Mouse (Mus musculus): ENCODE data around the gene Snx30.
"Not testable (repeated sequence)": the region's sequence is repeated elsewhere in the genome, so short reads cannot be mapped to it uniquely, and the experiment has no call there.

Snx30 gene

DNA sequence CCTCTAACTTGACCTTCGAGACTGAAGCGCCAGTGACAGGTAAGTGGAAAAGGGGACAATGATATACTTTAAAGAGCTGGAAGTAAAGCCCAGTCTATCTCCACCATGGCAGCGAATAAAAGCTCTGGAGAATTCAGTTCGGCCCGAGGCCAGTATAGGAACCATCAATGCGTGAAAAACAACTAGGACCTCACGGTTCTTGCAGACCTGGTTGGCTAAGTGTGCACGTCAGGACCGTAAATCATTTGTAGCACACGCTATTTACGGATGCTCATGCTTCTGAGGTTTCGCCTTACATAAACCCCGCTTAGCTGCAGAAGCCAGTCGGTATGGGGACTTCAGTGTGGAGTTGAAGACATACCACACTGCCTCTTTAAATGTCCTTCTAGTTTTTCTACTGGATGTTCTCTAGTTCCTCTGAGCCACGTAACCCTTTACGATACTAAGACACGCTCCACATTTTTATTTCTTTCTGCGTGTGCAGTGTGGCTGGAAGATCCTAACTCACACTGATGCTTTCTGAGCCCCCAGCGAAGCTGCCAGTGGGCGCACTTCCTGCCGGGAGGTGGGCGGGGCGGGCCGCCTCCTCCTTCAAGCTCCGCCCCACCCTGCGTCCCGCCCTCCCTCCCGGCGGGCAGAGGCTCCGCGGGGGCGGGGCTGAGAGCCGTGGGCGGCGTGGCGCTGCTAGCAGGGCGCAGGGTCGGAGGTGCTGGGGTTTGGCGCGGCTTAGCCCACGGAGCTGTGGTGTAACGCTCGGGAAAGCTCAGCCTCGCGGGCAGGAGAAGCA is at the start of gene Snx30:
Snx30 (plus strand) TSS at position 660 of the 787 bp plus-strand sequence.
- DNase-seq (ENCODE audit: low read depth in 2 of 2, low spot score in 2 of 2): peak; percentile 83 to 85

DNA sequence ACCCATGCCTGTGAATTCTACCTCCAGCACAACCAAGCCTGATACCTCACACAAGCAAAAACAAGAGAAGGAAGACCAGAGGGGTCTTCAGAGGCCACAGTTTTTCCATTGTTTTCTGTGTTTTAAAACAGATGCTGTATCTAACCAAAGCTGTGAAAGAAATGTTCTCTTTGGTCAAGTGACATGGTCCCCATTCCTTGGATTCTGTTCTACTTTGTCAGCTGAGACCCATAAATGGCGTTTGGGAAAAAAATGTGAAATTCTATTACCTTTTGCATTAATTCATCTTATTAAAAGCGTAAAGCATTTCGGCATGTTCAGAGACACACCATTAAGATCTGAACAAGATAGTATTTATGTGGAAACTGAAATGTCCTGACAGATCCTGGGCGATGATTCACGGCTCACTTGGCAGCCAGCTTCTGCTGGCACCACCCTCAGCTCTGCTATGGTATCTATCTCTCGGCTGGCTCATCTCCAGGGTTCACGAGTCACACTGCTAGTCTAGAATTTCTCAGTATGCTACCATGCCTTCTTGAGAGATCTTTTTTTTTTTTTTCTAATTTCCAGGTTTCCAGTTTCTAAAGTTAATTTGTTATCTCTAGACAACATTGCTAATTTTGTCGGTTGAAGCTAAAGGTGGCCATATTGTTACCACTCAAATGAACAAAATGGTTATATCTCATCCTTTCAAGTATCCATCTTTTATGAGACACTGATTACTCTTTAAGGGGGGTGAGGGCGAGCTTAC is 49.1 kb upstream of the Snx30 start:
- no peak for DNase-seq (ENCODE audit: low read depth in 2 of 2, low spot score in 2 of 2)

DNA sequence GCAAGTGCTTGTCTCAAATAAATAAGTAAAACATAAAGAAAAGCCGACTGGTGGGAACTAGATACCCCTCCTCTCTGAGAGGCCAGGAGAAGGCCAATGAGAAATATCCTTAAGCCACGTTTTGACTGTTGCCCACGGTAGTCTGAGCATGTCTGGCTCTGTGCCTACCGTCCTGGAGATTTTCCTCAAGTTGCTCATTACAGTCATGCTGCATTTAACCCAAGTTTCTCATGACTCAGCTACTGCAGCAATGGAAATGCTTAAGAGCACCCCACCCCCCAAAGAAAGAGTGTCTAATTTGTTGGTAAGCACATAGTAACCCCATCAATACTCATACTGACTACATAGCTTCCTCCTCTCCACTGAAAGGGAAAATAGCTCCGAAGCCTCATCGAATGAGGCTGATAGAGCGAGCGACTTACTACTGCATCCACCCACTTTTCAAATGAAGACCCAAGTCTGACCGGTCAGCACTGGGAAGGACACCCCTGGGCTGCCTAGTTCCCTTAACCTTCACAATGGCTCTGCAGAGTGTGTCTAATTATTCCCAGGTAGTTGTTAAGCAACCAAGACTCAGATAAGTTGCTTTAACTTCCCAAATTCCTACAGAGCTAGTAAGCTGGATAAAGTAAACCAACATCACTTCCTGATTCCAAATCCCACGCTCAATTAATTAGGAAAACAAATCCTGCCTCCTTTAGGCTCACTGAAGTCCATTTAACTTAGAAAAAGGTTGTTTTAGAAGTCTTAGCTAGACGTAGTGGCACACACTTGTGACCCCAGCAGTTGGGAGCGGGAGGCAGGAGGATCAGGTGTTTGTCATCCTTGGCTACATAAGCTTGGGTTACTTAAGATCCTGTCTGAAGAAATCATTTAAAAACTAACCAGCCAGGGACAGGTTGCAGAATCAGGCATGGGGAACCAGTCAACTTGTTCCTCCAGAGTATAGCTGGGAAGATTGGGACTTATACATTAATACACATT is 47.9 kb upstream of the Snx30 start:
- DNase-seq (ENCODE audit: low read depth in 2 of 2, low spot score in 2 of 2): no peak

DNA sequence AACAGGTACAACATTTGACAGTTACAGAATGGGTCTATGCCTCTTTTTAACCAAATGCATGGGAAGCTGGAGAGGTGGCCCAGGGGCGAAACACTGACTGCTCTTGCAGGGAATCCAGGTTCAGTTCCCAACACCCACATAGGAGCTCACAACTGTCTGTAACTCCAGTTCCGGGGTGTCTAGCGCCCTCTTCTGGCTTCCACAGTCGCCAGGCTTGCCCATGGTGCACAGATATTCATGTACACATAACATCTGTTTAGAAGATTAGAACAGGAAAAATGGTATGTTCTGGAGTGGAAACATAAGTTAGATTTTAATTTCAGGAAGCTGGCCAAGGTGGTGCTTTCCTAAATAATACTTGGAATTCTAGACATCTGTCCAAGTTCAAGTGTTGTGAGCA is 45.6 kb upstream of the Snx30 start:
- DNase-seq (ENCODE audit: low read depth in 2 of 2, low spot score in 2 of 2): no peak

DNA sequence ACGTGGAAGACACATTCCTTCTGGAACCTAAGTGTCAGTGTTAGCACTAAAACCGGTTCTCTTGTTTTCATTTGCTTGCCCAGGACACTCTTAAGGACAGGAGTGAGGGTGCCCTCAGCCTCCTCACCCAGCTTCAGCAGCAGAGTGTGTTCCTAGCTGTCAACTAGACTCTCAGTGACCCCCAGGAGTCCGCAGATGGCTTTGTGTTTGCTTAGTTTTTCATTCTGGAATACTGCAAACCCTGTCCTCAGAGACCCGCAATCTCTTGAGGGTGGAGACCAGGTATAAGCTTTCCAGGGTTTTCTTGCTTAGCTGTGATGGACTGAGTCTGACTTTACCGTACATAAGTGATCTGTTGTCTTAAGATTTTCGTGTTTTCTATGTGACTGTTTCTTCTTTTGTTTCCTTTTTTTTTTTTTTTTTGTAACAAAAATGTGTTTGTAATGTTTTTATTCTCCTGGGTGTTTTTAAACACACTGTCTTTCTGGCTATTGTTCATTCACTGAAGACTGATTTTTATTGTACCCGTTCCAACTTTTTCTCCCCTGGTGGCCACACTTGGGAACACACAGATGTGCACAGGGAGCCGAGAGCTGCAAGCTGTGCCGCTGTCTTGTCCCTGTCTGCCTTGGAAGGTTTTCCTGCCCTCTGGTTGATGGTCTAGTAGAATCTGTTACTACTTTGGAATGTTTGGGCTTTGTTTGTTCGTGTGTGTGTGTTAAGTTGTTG is 44.8 kb upstream of the Snx30 start:
- no peak for DNase-seq (ENCODE audit: low read depth in 2 of 2, low spot score in 2 of 2)

DNA sequence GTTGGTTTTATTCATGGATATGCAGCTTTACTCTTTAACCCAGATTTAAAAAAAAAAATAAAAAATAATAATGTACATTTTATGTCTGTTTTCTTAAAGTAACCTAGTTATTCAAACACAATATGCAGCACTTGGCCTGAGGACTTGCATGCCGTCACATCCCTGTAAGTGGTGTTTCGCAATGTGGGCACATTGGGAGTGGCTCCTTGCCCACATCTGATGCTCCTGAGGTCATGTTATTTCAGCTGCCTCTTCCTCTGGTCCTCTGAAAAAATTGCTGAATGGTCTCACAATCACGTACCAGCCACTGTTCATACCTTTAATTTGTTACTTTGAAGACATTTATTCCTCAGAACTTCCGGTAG is 44.3 kb upstream of the Snx30 start:
- DNase-seq (ENCODE audit: low read depth in 2 of 2, low spot score in 2 of 2): no peak

DNA sequence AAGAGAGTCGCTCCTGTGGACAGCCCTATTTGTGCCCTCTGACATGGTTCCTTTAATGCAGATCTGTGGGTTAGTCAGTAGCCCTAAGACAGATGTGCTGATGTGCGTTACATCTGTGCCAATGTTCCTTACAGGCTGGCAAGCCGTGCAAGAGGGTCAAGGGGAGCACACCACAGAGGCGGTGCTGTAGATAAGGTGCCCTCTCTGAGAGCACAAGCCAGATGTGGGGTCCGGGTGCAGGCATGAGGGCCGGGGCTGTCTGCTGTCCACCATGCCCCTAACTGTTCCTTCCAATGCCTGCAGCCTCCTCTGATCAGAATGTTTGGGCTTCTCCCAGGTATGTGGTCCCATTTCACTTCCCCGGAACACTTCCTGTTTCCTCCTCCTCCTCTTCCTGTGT is 40.7 kb upstream of the Snx30 start:
- DNase-seq (ENCODE audit: low read depth in 2 of 2, low spot score in 2 of 2): no peak

DNA sequence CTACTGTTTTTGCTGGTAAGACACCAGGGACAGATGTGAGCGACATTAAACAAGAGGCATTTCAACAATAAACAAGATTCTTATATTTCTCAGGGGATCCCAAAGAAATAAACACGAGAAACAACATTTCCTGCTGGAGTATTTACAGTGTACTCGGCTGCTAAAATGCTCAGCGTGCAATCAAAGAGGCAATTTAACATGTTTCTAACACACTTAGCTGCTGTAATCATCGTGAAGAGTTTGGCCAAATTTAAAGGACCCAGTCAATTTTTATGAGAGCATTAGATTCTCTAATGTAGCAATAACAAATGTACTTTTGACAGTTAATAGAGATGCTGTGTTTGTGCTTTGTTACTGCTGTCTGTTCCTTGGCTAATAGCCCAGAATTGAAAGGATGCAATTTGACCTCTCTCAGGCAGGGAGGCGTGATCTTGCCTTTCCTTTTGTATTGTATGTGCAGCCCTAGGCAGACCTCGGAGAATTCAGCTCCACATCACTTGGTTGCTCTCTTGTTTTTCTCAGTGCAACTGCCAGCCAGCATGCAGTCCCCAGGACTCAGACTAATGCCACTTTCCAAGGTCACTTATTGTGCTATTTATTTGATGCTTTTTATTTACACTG is 40.1 kb upstream of the Snx30 start:
- no peak for DNase-seq (ENCODE audit: low read depth in 2 of 2, low spot score in 2 of 2)

DNA sequence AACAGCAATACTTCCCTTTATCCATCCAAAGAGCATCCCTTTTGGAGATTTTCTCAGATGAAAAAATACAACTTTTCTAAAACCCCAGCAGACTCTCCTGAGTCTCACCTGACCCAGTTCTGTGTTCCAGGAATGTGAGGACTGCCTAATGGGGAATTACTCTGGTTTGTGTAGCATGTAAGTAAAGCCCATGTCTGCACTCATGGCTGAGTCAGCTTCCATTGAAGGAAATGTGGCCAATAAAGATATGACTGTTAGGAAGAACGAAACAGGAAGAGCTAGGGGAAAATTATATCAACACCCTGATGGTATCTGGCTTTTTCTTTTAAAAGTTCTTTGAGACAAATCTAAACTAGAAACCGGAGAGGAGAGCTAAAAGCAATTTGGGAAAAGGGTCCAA is 37.9 kb upstream of the Snx30 start:
- DNase-seq (ENCODE audit: low read depth in 2 of 2, low spot score in 2 of 2): no peak

DNA sequence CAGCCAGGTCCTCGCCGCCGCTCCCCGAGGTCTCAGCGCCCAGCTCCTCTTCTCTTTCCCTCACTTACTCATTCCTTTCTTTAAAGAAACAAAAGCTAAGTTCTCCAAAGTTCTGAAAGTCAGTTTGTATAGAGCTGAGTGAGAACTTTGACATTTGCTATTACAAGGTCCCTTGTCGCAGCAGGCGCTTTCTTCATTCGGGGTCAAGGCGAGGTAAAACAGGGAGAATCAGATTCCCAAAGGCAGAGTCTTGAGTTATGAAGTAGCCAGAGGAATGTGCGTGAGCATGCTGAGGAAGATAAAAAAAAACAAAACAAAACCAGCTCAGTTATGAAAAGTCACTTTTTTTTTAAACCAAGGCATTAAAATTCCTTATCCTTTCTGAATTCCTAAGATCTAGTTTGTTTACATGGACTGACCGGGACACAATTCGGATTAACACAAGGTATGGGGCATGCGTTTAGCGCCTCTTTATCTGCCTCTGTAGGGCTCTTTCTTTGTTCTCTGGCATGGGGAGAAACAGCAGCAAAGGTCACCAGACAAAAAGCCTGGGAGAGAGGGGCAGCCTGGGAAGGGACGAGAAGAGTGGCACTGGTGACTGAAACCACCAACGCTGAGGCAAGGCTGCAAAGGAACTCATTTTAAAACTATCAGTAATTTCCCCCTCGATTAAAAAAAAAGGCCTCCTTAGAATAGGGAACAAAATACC is 33.3 kb upstream of the Snx30 start:
- DNase-seq (ENCODE audit: low read depth in 2 of 2, low spot score in 2 of 2): no peak

DNA sequence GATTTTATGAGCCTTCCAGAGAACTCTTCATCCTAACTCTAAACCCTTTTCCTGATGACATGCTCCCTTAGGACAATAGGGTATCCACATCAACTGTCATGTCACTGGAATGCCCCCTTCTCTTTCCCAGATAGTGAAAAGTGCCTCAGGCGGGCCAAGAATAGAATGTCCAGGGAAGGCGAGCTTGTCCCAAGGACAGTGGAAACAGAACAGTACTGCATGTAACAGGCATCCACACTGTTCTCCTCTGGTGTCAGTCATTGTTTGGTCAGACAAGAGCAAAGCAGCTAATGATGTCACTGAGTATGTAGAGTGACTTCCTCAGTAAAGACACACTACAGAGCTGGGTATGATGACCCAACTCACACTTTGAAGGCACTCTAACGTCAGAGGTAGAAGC is 27.8 kb upstream of the Snx30 start:
- no peak for DNase-seq (ENCODE audit: low read depth in 2 of 2, low spot score in 2 of 2)

DNA sequence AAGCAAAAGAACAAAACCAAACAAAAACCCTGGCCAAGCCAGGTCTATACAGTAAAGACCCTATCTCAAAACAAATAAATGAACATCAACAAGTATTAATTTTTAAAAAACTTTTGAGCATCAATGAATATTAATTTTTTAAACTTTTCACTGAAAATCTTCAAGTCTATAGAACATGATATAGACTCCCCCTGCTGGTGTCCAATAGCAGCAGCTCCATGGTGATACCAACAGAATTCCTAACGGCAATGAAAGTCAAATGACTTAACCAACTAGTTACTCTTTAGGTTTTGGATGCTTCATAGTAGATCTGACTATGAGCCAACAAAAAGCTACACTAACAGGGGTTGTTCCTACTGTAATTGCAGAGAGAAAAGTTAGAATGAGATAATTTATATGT is 25.1 kb upstream of the Snx30 start:
- DNase-seq (ENCODE audit: low read depth in 2 of 2, low spot score in 2 of 2): no peak

DNA sequence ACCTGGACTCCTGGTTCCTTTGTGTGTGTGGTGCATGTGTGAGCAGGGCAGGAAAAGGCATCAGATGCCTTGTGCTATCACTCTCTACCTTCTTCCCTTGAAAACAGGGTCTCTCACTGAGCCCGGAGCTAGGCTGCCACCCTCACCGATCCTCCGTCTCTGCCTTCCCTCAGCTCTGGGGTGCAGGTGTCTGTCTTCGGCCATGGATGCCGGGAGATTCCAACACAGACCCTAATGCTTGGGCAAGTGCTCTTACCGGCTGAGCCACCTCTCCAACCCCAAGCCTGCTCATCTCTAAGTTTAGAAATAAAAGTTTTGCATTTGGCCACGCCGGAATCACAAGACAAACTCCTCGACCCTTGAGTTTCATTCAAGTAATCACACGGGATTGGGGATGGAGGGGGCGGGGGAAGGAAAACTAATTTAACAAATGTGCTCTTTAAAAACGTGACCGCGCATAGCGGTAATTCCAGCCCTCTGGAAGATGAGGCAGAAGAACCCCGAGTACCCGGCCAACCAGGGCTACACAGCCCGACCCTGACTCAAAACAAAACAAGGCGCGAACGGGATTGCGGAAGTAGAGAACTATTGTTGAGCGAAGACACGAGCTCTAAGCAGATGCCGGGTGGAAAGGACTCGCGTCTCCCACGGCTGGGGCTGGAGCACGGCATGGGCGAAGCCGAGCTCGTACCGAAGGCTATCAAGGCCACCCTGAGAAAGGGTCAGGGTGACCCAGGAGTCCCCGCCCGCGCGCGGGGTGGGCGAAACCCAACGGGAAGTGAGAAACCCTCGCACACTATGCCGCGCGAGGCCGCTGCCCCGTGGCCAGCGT is 22.6 kb upstream of the Snx30 start:
- peak in 1 of 2 experiments; percentile 34 for DNase-seq (ENCODE audit: low read depth in 2 of 2, low spot score in 2 of 2)

DNA sequence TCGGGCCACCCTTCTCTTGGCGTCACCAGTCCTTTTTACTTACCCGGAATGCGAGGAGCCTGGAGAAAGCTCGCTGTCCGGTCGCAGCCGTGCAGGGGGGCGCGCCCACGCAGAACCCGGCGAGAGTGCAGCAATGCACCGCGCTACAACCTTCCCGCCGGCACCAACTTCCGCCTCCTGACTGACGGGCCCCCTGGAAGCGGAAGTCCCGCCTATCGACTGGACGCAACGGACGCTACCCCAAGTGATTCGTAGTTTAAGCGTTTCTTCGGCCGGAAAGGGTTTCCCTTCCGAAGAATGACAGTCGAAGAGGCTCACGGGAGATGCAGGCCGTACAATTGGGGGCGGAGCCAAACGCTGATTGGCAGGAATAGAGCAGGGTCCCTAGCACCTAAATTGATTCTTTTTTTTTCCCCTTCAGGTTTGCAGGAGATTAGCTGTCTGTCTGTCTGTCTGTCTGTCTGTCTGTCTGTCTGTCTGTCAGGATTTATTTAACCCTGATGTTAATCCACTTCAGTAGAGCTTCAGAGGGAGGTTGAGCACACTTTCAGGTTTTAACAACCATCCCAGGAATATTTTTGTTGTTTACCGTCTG is 21.9 kb upstream of the Snx30 start:
- DNase-seq (ENCODE audit: low read depth in 2 of 2, low spot score in 2 of 2): peak; percentile 92 to 95

DNA sequence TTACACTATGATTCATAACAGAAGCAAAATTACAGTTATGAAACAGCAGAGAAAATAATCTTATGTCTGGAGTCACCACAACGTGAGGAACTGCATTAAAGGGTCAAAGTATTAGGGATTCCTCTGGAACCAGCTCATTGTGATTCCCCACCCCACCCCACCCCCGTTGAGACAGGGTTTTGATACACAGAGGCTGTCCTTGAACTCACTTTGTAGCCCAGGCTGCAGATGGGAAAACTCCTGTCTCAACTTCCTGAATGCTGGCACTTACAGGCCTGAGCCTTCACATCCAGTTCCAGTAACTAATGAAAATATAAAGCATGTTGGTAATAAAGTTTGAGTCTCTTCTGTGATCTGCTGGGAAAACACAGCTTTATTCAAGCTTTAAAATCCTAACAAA is 20.2 kb upstream of the Snx30 start:
- no peak for DNase-seq (ENCODE audit: low read depth in 2 of 2, low spot score in 2 of 2)

DNA sequence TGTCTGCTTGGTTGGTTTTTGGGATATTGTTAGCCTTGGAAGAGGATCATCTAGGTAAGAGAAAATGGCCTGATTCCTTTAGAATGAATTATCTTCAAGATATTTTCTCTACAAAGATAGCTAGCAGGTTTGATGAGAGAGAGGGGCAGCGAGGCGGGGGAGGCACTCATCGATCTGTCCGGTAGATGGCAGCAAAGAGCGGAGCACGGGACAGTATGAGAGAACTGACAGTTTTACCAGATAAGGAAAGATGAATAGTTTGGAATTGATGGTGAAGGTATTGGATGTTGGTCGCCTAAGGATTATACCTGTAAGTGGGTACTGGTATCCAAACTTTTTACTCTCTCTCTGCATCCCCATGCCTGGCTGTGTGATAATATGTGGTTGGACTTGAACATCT is 19.0 kb upstream of the Snx30 start:
- peak; percentile 74 to 81 for DNase-seq (ENCODE audit: low read depth in 2 of 2, low spot score in 2 of 2)

DNA sequence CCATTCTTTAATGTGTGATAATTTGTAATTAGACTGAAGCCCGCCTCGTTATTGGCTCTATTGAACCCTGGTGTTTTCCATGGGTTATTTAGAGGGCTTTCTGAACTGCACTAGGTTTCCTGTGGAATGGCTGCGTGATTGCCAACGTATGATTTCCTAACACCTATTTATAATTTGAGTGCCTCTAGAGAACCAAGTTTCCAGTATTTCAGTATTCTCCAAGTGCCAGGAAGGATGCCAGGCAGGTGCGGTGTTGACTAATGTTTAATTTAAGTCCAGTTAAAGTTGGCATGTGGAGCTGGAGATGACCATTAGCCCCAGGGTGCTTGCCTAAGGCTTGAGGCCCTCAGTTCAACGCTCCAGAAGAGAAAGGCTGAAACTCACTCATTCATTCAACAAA is 18.5 kb upstream of the Snx30 start:
- no peak for DNase-seq (ENCODE audit: low read depth in 2 of 2, low spot score in 2 of 2)

DNA sequence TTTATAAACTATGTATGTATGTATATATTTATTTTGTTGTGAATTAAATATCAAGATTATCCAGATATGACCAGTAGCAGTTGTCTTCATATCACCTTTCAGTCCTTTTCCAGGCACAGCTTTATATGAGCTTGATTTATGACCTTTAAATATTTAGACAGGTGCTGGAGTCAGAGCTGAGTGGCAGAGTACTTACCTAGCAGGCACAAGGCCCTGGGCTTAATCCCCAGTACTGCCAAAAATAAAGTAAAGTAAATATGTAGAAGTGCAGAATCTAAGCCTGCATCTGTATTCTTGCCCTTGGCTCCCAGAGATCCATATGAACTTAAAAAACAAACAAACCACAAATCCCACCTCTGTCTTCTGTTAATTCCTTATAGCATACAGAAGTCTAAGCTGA is 16.6 kb upstream of the Snx30 start:
- no peak for DNase-seq (ENCODE audit: low read depth in 2 of 2, low spot score in 2 of 2)

DNA sequence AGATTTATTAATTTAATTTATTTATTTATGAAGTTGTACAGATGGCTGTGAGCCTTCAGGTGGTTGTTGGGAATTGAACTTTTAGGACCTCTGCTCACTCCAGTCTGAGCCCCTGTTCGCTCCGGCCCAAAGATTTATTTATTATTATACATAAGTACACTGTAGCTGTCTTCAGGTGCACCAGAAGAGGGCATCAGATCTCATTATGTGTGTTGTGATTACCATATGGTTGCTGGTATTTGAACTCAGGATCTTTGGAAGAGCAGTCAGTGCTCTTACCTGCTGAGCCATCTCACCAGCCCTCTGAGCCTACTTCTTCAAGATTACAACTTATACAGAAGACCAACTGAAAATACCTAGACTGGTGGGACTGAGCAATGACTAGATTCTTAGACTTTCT is 12.0 kb upstream of the Snx30 start:
- DNase-seq (ENCODE audit: low read depth in 2 of 2, low spot score in 2 of 2): not testable (repeated sequence)
